Mouse (Mus musculus) hematopoietic stem cell, adult 5-6 weeks (primary cell): ENCODE results near the gene Ankrd63. TPM values are rescaled to one million over a fixed set of nuclear protein-coding genes. Genes with fewer than 3 reads are reported as not detected.

Source experiments
- total RNA-seq: library from RNA; stranded (forward); fragments of 172-1452, 232-1000 nt; gene quantifications from 2 replicates; pipeline ENCODE4 v1.2.3, GENCODE M21; 2017

Ankrd63 gene
- total RNA-seq, 1 experiment from 2014 or later, result 1.9 TPM

Other genes starting within 250 kb of the Ankrd63 start
- gene Srp14, start 224.3 kb downstream of the Ankrd63 start, total RNA-seq, result 206 and 209 TPM in 2 replicates
- gene Bmf, start 154.3 kb downstream of the Ankrd63 start, total RNA-seq, result 1.9 and 2.6 TPM in 2 replicates
- 85.6 and 101 TPM in 2 replicates for gene Bub1b, start 105.8 kb downstream of the Ankrd63 start, total RNA-seq
- 0.94 TPM in 1 of 2 replicates, not detected in the other for gene Pak6, start 40.7 kb downstream of the Ankrd63 start, total RNA-seq
- gene Plcb2, start 24.5 kb upstream of the Ankrd63 start, total RNA-seq, result 67.8 and 118 TPM in 2 replicates
- gene Inafm2, start 41.8 kb upstream of the Ankrd63 start, total RNA-seq, result 17.7 and 23.0 TPM in 2 replicates
- 2.1 and 2.8 TPM in 2 replicates for gene Ccdc9b, start 58.7 kb upstream of the Ankrd63 start, total RNA-seq
- not detected in 2 replicates for gene Phgr1, start 68.8 kb upstream of the Ankrd63 start, total RNA-seq
- gene Disp2, start 75.8 kb upstream of the Ankrd63 start, total RNA-seq, result not detected in 2 replicates
- gene Knstrn, start 110.0 kb upstream of the Ankrd63 start, total RNA-seq, result 97.9 and 151 TPM in 2 replicates
- gene Ivd, start 158.0 kb upstream of the Ankrd63 start, total RNA-seq, result 30.4 and 35.1 TPM in 2 replicates
- 6.4 and 6.9 TPM in 2 replicates for gene Bahd1, start 196.4 kb upstream of the Ankrd63 start, total RNA-seq
- gene Chst14, start 222.5 kb upstream of the Ankrd63 start, total RNA-seq, result 4.0 and 4.5 TPM in 2 replicates